Mouse (Mus musculus): ENCODE data around the gene Gnas.
"Not testable (repeated sequence)": the region's sequence is repeated elsewhere in the genome, so short reads cannot be mapped to it uniquely, and the experiment has no call there.

Gnas gene

DNA sequence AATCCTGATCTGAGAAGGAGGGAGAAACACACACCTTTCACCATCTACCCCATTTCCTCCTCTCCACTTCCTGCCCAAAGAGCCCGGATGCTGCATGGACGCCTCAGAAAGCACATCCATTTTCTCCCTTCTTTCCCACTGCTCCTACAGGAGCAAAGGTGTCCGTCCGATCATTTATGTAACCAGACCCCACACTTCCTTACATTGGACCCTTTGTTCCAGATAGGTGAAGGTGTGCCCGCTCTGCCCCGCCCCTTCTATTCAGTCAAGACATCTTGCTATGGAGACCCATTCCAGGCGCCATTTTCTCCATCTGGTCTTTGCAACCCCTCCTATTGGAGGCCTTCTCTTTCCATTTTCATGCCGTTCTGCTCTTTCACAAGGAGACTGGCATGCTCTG is 10.3 kb downstream of the Gnas start:
- peak; percentile 28 for DNase-seq (ENCODE audit: low read depth, low spot score)

GRCm38 (mm10) chr2:174295175-174295899 is 11.2 kb downstream of the Gnas start:
- DNase-seq (ENCODE audit: low read depth, low spot score), result peak; percentile 83

DNA sequence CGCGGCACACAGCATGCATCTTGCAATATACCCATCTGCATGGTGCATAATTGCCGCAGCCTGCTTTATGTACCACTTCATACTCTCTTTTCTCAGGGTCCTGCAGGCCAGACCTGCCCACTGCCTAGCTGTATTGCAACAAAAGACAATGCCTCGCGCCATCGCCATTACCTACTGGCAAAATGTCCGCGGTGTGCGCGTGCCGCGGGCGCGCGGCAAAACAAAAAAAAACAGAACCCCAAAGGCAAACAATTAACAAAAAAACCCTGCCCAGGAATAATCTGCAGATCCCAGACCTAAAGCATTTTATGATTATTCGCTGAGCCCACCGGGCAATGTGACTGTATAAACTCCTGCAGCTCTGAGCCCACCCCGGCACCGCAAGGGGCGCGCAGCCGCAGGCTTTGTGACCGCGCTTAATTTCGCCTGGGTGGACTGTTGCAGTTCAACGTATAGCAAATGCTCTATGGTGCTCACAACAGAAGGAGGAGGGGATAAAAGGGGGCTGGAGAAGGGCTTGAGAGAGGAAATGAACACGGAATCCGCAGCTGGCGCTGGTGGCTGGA is 11.9 kb downstream of the Gnas start:
- DNase-seq (ENCODE audit: low read depth, low spot score), result no peak

DNA sequence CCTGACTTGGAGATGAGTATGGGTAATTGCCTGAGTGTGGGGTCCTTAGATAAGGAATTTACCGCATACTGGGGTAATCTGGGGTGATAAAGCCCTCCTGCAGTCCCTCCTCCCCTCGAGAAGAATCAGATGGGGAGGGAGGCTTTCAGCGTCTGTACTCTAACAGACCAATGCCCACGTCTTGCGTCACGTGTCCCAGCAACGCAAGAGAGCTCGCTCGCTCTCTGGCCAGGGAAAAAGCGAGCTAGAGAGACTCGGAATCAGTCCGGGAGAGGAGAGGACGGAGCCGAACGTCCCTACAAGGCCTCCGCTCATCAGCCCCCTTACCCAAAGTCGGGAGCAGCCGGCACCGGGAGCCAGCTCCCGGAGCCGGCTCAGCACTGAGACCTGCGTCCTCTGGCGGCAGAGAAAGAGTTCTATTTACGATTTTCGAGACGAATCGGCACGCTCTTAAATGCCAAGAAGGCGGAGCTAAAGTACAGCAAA is 13.0 kb downstream of the Gnas start:
- peak; percentile 63 for DNase-seq (ENCODE audit: low read depth, low spot score)

DNA sequence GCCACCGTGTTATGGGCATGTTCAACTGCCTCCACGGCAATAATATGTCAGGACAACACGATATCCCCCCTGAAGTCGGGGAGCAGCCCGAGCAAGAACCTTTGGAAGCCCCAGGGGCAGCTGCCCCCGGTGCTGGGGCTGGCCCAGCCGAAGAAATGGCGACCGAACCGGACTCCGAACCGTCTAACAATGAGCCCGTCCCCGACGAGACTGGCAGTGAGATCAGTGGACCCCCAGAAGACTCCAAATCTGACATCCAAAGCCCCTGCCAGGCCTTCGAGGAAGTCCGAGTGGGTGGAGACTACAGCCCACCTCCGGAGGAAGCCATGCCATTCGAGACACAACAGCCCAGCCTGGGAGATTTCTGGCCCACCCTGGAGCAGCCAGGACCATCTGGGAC is 13.7 kb downstream of the Gnas start:
- DNase-seq (ENCODE audit: low read depth, low spot score), result no peak

- DNase-seq (ENCODE audit: low read depth, low spot score), result no peak
Observed at GRCm38 (mm10) chr2:174298471-174298870, 14.4 kb downstream of the Gnas start.

DNA sequence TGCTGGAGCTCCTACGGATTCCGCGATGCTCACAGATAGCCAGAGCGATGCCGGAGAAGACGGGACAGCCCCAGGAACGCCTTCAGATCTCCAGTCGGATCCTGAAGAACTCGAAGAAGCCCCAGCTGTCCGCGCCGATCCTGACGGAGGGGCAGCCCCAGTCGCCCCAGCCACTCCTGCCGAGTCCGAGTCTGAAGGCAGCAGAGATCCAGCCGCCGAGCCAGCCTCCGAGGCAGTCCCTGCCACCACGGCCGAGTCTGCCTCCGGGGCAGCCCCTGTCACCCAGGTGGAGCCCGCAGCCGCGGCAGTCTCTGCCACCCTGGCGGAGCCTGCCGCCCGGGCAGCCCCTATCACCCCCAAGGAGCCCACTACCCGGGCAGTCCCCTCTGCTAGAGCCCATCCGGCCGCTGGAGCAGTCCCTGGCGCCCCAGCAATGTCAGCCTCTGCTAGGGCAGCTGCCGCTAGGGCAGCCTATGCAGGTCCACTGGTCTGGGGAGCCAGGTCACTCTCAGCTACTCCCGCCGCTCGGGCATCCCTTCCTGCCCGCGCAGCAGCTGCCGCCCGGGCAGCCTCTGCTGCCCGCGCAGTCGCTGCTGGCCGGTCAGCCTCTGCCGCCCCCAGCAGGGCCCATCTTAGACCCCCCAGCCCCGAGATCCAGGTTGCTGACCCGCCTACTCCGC is 15.1 kb downstream of the Gnas start:
- no peak for DNase-seq (ENCODE audit: low read depth, low spot score)

- DNase-seq (ENCODE audit: low read depth, low spot score), result no peak
Observed at GRCm38 (mm10) chr2:174299771-174300160, 15.6 kb downstream of the Gnas start.

- DNase-seq (ENCODE audit: low read depth, low spot score), result no peak
Observed at GRCm38 (mm10) chr2:174300186-174300585, 16.1 kb downstream of the Gnas start.

GRCm38 (mm10) chr2:174300666-174301065 is 16.5 kb downstream of the Gnas start:
- DNase-seq (ENCODE audit: low read depth, low spot score), result no peak

DNA sequence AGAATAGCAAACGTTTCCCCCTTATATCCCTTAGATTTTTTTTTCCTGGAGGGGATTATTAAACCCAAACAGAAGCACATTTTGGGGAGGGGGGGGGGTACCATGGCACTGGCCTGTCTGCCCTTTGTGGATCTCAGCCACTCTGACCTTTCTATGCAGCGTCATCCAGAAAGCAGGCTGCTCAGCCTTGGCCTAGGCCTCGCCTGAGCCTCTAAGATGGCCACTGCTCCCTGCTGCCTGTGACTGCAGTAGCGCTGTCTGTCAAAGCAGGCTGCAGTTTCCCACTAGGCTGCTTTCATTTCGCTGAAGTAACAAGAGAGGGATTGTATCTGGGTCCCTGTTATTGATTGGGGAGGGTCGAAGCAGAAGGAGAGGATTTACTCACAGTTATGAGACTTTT is 18.4 kb downstream of the Gnas start:
- no peak for DNase-seq (ENCODE audit: low read depth, low spot score)

GRCm38 (mm10) chr2:174305646-174306045 is 21.5 kb downstream of the Gnas start:
- DNase-seq (ENCODE audit: low read depth, low spot score), result no peak

DNA sequence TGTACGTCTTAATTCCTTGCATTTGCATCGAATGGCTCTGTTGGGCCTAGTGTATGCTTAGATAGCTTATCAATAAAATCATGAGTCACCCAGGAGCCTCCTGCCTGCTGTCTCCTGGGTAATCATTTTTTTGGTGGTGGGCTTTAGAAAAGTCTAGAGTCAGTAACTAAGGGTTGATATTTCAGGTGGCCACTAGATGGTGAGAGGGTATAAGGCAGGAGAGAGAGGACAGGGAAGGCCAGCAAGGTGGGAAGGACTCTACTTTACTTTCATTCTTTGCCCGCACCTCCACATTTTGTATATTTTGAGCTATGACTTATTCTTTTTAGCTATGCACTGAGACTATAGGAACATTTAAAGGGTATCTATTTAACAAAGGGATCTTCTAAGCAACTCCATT is 23.8 kb downstream of the Gnas start:
- no peak for DNase-seq (ENCODE audit: low read depth, low spot score)

DNA sequence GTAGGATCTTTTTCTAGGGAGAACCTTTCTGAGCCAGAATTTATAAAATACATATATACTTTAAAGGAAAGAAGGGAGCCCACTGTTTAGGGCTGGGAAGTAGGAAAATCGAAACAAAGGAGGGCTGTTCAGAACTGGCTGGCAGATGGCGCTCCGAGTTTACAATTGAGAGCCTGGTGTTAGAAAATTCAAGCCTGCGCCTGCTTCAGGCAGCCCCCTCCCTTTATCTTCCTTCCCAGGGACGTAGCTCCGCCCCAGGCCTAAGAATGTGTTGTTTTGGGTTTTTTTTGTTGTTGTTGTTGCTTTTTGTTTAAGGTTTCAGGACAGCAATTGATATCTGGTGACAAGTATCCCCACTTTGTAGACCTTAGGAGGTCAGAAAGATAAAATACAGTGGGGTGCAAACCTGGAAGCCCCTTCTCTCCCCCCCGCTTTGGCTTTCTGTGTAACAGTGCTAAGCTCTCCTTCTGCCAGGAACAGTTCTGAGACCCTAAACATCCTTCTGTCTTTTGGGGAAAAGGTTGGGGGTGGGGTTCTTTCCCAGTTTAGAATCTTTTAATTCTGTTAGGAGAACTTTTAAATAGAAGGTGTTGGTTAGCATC is 26.9 kb downstream of the Gnas start:
- DNase-seq (ENCODE audit: low read depth, low spot score), result peak; percentile 65

- DNase-seq (ENCODE audit: low read depth, low spot score), result no peak
Observed at GRCm38 (mm10) chr2:174311613-174312012, 27.5 kb downstream of the Gnas start.

GRCm38 (mm10) chr2:174312118-174312647 is 28.1 kb downstream of the Gnas start:
- DNase-seq (ENCODE audit: low read depth, low spot score), result peak; percentile 87

DNA sequence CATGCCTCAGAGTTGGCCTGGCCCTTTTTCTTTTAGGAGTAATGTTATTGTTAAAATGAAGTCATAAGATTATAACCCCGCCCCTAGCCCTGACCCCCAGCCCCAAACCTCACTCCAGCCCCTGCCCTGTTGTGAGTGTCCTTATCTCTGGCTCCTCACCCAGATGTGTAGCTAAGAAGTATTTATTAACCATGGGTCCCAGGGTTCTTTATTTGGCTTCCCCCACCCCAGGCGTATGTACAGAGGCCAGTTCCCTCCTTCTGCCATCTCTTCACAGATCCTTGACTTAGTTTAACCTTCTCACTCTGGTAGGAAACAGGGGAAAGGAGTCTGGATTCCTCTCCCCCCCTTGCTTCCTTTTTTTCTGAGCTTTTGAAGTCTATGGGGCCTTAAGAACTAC is 28.5 kb downstream of the Gnas start:
- DNase-seq (ENCODE audit: low read depth, low spot score), result no peak

- DNase-seq (ENCODE audit: low read depth, low spot score), result not testable (repeated sequence)
Observed at GRCm38 (mm10) chr2:174315445-174315844, 31.3 kb downstream of the Gnas start.

DNA sequence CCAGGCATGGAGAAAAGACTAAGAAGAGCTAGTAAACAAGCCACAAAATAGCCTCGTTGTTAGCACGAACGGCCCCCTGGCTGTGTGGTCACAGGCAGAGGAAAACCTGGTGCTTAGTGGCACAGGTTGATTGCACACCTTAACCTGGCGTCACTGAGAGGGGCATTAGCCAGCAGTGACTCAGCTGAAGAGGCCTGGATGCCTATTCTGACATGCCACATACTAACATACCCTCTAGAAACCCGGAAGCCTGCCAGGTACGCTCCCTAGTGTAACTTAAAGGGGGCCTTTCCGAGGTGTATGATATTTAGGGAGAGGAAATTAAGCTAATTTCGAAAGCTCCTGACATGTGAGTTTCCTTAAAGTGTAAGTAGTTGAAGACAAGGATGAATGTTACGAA is 32.5 kb downstream of the Gnas start:
- no peak for DNase-seq (ENCODE audit: low read depth, low spot score)

GRCm38 (mm10) chr2:174325989-174326388 is 41.9 kb downstream of the Gnas start:
- no peak for DNase-seq (ENCODE audit: low read depth, low spot score)

DNA sequence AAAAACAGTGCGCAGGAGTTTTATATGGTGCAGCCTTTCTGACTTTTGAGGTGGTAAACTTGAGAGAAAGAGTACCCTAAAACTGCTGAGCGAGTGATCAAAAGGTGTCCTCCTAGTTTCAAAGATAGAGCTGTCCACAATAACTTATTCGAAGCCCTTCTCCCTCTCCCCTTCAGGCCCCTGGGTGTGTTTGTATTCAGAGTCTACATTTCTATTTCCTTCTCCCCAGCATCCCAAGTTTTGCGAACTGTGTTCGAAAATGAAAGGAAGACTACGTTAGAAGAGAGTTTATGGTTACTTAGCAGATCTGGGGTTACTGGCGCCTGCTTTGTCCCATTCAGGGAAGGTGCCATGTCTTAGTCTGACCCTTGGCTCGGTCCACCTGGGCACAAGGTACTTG is 42.4 kb downstream of the Gnas start:
- no peak for DNase-seq (ENCODE audit: low read depth, low spot score)

- peak; percentile 90 for DNase-seq (ENCODE audit: low read depth, low spot score)
Observed at GRCm38 (mm10) chr2:174327295-174327981, 43.3 kb downstream of the Gnas start.

All from CD4-positive, CD25-positive, alpha-beta regulatory T cell, adult 2 months (primary cell).